Mouse (Mus musculus) liver, adult 2 months (tissue): ENCODE measurements at regions not wholly inside any gene's neighbourhood (a gene's known extent, or its start where the extent isn't known, plus 50 kb on each side); places are given as distances from the start of the nearest gene placed in this dataset.

Source experiments
- CTCF ChIP-seq: fragments of 200-500 bp; IDR thresholded peaks from 2 replicates; pipeline ENCODE4 v1.5.1; 2011; ENCODE audit warnings: low read depth, low read length, control low read depth
- POLR2A ChIP-seq: fragments of 200-500 bp; IDR thresholded peaks from 2 replicates; pipeline ENCODE4 v1.6.1; 2011; ENCODE audit warnings: low read length, control low read depth; ENCODE audit not compliant: insufficient read depth; ENCODE audit errors: extremely low read depth

DNA sequence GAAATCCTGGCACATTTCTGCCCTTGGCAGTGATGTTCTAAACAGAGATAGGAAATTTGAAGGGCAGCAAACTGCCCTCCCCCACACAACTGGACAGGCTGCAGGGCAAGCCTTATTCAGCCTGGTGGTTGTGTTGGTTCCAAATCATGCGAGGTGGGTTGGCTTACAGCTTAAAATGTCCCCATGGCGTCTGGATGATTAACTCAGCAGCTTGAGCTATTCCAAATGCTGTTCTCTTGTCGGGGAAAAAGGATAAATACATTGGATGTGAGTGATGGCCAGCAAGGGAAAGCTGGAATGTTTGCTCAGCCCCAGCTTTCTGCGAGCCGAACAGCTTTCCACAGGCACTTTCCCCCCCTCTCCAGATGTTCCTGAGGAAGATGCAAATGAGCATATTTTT is 280.5 kb downstream of the Nkx6-1 start:
- TF ChIP-seq POLR2A (no peak), CTCF (no peak)
